Mouse (Mus musculus) heart, embryonic 10.5 days (tissue): ENCODE results near the gene Spesp1. TPM values are rescaled to one million over a fixed set of nuclear protein-coding genes. Genes with fewer than 3 reads are reported as not detected.

Experiments
- DNase-seq: peaks from one replicate; pipeline ENCODE4 v3.0.0-alpha.2; 2017; ENCODE audit warnings: low spot score
- H3K27ac ChIP-seq: fragments of 300-500 bp; sonication (generic); 2 replicates; pipeline ENCODE4 v1.5.1; 2016; ENCODE audit warnings: mild to moderate bottlenecking
- H3K27me3 ChIP-seq: fragments of 300-500 bp; sonication (generic); 2 replicates; pipeline ENCODE4 v1.6.1; 2016; ENCODE audit warnings: mild to moderate bottlenecking; ENCODE audit not compliant: poor library complexity, insufficient read depth, severe bottlenecking
- H3K36me3 ChIP-seq: fragments of 300-500 bp; sonication (generic); 2 replicates; pipeline ENCODE4 v1.6.1; 2016; ENCODE audit warnings: mild to moderate bottlenecking, moderate library complexity
- H3K4me1 ChIP-seq: fragments of 300-500 bp; sonication (generic); 2 replicates; pipeline ENCODE4 v1.6.1; 2016; ENCODE audit warnings: mild to moderate bottlenecking
- H3K4me3 ChIP-seq: fragments of 300-500 bp; sonication (generic); 2 replicates; pipeline ENCODE4 v1.5.1; 2016; ENCODE audit warnings: mild to moderate bottlenecking, moderate library complexity
- H3K9me3 ChIP-seq: fragments of 300-500 bp; sonication (generic); 2 replicates; pipeline ENCODE4 v1.6.1; 2016; ENCODE audit warnings: mild to moderate bottlenecking, moderate library complexity
- WGBS: fragments of 180-500 bp; shearing (Covaris S2); methylation state at CpG from one replicate; pipeline ENCODE4 v1.1.7; 2016; 5-methylcytosine and 5-hydroxymethylcytosine counted together
- polyA plus RNA-seq: library from polyadenylated mRNA; unstranded; fragments of >200 nt; fragmentation: Nextera tagmentation; extraction: Ambion mirVana; gene quantifications from 2 replicates; pipeline ENCODE4 v1.2.1, GENCODE M21; 2016

The Spesp1 gene
- polyA plus RNA-seq, 1 experiment from 2014 or later: not detected

DNA sequence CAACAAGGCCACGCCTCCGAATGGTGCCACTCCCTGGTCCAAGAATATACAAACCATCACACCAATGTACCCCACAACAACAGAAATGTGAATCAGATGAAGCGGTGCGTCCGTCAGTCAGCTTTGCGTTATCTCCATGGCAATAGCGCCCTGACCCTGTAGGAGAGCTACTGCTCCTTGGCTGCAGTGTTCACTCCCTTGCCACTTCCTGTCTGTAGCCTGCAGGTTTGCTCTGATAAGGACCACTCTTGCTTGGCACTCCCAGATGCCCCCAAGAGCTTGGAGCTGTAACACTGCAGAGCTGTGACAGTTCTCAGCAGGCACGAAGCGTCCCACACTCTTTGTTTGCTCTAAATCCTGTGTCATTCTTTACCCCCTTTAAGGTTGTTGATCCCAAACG is 16.7 kb downstream of the Spesp1 start:
- no peak overlapping the region for H3K27ac ChIP-seq
- H3K27me3 ChIP-seq: no peaks in the 10 kb centered on the region
- H3K4me1 ChIP-seq: peaks cover 1% of the 10 kb centered on the region
- H3K36me3 ChIP-seq: no peaks in the 10 kb centered on the region
- WGBS: 70% methylated on average over 10 of the region's 10 CpGs
- no peaks in the 10 kb centered on the region for H3K9me3 ChIP-seq
- no peak for DNase-seq
- H3K4me3 ChIP-seq: no peak overlapping the region

DNA sequence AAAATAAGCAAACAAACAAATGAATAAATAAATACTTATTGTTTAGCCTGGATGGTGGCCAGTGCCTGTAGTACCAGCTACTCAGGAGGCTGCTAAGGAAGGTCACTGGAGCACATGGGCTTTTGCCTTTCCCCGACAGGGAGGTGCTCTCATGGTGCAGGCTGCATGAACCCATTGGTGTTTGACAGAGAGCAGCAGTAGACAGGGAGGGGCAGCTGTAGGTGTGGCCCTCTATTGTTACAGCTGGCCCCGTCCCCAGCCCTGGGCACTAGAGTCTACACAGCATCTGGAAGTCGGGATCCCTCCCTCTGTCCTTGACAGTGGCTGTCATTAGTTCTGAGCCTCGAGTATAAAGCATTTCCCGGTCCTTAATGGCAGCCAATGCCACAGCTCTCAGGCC is 18.4 kb downstream of the Spesp1 start:
- 61% methylated on average over 5 of the region's 5 CpGs for WGBS
- DNase-seq: no peak
- no peak overlapping the region for H3K27ac ChIP-seq
- no peaks in the 10 kb centered on the region for H3K27me3 ChIP-seq
- no peaks in the 10 kb centered on the region for H3K9me3 ChIP-seq
- no peak overlapping the region for H3K4me3 ChIP-seq
- no peaks in the 10 kb centered on the region for H3K36me3 ChIP-seq
- peaks cover 7% of the 10 kb centered on the region for H3K4me1 ChIP-seq

GRCm38 (mm10) chr9:62261406-62261805 is 20.6 kb downstream of the Spesp1 start:
- Histone ChIP-seq H3K4me3 (no peak overlapping the region), H3K9me3 (no peaks in the 10 kb centered on the region), H3K27me3 (no peaks in the 10 kb centered on the region), H3K4me1 (peaks cover 7% of the 10 kb centered on the region), H3K27ac (no peak overlapping the region), H3K36me3 (no peaks in the 10 kb centered on the region)
- WGBS: 87% methylated on average over 3 of the region's 3 CpGs
- no peak for DNase-seq

DNA sequence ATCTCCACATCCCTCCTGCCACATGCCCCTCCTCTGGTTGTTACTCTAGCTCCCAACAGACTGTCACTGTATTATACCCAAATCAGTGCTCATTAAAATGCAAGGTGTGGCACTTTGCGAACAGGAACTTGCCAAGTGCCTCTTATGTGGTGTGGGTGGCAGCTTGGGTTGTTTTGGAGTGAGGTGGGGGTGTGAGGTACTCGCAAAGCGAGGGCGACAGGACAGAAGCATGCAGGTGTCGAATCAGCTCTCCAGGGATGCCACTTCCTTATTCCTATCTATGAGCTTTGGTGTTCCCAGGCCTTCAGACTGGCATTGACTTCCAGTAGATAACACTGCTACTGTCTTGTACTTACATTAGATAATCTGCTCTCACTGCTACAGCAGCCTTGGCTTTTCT is 21.0 kb downstream of the Spesp1 start:
- no peak for DNase-seq
- Histone ChIP-seq H3K27me3 (no peaks in the 10 kb centered on the region), H3K9me3 (no peaks in the 10 kb centered on the region), H3K4me3 (no peak overlapping the region), H3K36me3 (no peaks in the 10 kb centered on the region), H3K4me1 (peaks cover 10% of the 10 kb centered on the region), H3K27ac (no peak overlapping the region)
- WGBS: 75% methylated on average over 5 of the region's 5 CpGs

DNA sequence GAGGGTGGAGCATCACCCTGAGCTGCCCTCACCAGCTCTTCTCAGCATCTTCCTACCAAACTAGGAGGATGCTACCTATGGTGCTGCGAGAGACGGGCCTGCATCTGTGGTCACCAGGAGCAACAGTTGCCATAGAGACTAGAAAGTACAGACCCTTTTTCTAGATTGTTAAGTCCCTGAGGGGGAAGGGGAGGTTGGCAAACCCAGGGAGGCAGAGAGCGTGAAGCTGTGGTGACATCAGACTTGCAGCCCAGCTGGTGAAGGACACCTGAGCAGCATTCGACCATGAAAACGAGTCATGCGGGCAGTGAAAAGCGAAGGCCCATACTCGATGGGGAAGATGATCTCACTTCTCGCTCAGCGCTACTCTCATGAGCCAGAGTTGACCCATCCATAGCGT is 24.0 kb downstream of the Spesp1 start:
- DNase-seq: no peak

GRCm38 (mm10) chr9:62255896-62256576 is 26.0 kb downstream of the Spesp1 start:
- WGBS: 68% methylated on average over 9 of the region's 9 CpGs
- H3K27me3 ChIP-seq: no peaks in the 10 kb centered on the region
- H3K9me3 ChIP-seq: no peaks in the 10 kb centered on the region
- no peak overlapping the region for H3K4me3 ChIP-seq
- no peak for DNase-seq
- peaks cover 12% of the 10 kb centered on the region for H3K4me1 ChIP-seq
- H3K27ac ChIP-seq: no peak overlapping the region; the same call in 1 of the 2 replicates
- no peaks in the 10 kb centered on the region for H3K36me3 ChIP-seq

More for the DNA sequence above, 24.0 kb downstream of the Spesp1 start:
- H3K4me1 ChIP-seq: peaks cover 12% of the 10 kb centered on the region
- WGBS: 89% methylated on average over 11 of the region's 11 CpGs
- no peaks in the 10 kb centered on the region for H3K36me3 ChIP-seq
- no peak overlapping the region for H3K27ac ChIP-seq
- no peaks in the 10 kb centered on the region for H3K9me3 ChIP-seq
- H3K27me3 ChIP-seq: no peaks in the 10 kb centered on the region
- H3K4me3 ChIP-seq: no peak overlapping the region

GRCm38 (mm10) chr9:62253736-62254443 is 28.1 kb downstream of the Spesp1 start:
- no peak for DNase-seq
- H3K9me3 ChIP-seq: no peaks in the 10 kb centered on the region
- no peak overlapping the region for H3K27ac ChIP-seq
- H3K36me3 ChIP-seq: no peaks in the 10 kb centered on the region
- no peaks in the 10 kb centered on the region for H3K27me3 ChIP-seq
- H3K4me3 ChIP-seq: no peak overlapping the region
- peaks cover 5% of the 10 kb centered on the region; the same call in 1 of the 2 replicates for H3K4me1 ChIP-seq
- WGBS: 13% methylated on average over 3 of the region's 3 CpGs

GRCm38 (mm10) chr9:62250296-62250695 is 31.7 kb downstream of the Spesp1 start:
- no peak for DNase-seq
- Histone ChIP-seq H3K9me3 (no peaks in the 10 kb centered on the region), H3K36me3 (no peaks in the 10 kb centered on the region), H3K4me1 (no peaks in the 10 kb centered on the region; the same call in 1 of the 2 replicates), H3K4me3 (no peak overlapping the region), H3K27ac (no peak overlapping the region), H3K27me3 (peaks cover under 1% of the 10 kb centered on the region; the same call in 1 of the 2 replicates)
- WGBS: 83% methylated on average over 4 of the region's 4 CpGs

- no peak for DNase-seq
- no peak overlapping the region for H3K4me3 ChIP-seq
- H3K36me3 ChIP-seq: no peaks in the 10 kb centered on the region
- H3K4me1 ChIP-seq: peaks cover 6% of the 10 kb centered on the region
- H3K27ac ChIP-seq: no peak overlapping the region
- H3K27me3 ChIP-seq: peaks cover 12% of the 10 kb centered on the region; the same call in 1 of the 2 replicates
- no peaks in the 10 kb centered on the region for H3K9me3 ChIP-seq
- WGBS: 85% methylated on average over 4 of the region's 4 CpGs
These were observed 35.5 kb downstream of the Spesp1 start for GRCm38 (mm10) chr9:62246380-62246942.

DNA sequence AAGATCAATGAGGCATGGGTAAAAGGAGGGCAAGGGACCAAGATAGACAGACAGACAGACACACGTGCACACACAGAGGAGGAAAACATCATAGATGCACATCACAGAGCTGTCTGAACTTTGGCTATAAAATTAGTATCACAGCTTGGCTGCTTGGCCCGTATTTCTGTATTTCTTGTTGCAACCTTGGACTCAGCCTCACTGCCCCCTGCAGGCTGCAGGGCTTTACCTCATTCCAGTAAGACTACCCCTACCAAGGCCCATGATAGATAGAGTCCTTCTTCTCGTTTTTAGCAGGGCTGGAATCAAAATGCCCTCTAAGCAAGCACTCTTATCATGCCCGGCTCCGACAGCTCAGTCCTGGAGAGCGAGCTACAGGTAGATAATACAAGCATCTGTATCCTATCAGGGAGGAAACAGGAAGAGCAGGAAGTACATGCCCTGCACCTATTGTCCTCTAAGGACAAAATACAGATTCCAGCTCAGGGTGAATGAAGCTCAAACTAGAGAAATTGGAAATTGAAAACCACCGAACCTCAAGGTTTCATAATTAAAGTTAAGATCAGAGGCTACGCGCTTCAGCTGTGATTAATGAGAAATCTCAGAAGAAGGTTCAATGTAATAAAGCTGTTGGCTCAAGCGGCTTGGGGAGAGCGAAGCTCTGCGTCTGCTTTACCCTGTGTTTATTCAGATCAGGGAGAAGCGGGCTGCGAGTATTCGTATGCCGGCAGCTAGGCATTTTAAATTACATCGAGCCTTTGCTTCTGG is 36.2 kb downstream of the Spesp1 start:
- Histone ChIP-seq H3K4me3 (no peak overlapping the region), H3K4me1 (peaks cover 6% of the 10 kb centered on the region), H3K27me3 (peaks cover 12% of the 10 kb centered on the region; the same call in 1 of the 2 replicates), H3K9me3 (no peaks in the 10 kb centered on the region), H3K36me3 (no peaks in the 10 kb centered on the region), H3K27ac (no peak overlapping the region)
- DNase-seq: no peak
- 64% methylated on average over 17 of the region's 17 CpGs for WGBS

GRCm38 (mm10) chr9:62244612-62245010 is 37.4 kb downstream of the Spesp1 start:
- no peak for DNase-seq
- WGBS: 39% methylated on average over 3 of the region's 3 CpGs
- Histone ChIP-seq H3K27ac (no peak overlapping the region), H3K27me3 (peaks cover 12% of the 10 kb centered on the region; the same call in 1 of the 2 replicates), H3K9me3 (no peaks in the 10 kb centered on the region), H3K4me1 (peaks cover 6% of the 10 kb centered on the region), H3K36me3 (no peaks in the 10 kb centered on the region), H3K4me3 (peak overlapping the region; percentile 40; the same call in 1 of the 2 replicates)

DNA sequence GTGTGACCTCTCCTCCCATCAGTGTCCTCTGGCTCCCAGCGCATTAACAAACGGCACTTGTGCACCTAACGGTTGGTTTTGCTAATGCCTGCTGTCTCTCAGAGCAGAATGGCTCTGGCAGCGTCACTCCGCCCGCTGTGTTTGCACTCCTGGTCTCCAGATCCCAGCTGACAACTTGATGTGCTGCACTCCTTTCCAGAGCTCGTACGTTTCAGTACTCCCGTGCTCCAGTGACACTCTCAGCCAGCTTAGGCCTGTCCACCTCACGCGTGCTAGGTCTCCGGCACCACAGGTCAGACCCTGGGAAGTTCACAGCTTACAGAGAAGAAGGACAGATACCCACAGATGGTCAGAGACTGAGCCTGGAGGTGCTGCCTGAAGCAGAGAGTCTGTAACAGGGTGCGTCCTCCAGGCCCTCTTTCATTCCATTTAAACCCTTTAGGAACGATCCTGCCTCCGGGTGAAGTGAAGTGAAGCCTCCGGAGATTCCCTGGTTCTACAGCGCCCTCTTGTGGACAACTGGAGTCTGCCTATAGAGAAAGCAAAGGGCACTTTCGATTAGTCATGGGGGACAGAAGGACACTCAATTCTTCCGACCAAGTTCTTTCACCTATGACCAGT is 37.9 kb downstream of the Spesp1 start:
- Histone ChIP-seq H3K4me1 (peaks cover 6% of the 10 kb centered on the region), H3K27me3 (peaks cover 12% of the 10 kb centered on the region; the same call in 1 of the 2 replicates), H3K36me3 (no peaks in the 10 kb centered on the region), H3K4me3 (peak overlapping the region; percentile 40), H3K27ac (peak overlapping the region; percentile 48; the same call in 1 of the 2 replicates), H3K9me3 (no peaks in the 10 kb centered on the region)
- peak; percentile 88 for DNase-seq
- 21% methylated on average over 19 of the region's 19 CpGs for WGBS
